Mouse (Mus musculus): Measurements from ENCODE around the gene Serpina3a.
A peak's percentile ranks its signal among the peaks of the same experiment; 100 is the strongest.

The Serpina3a gene

DNA sequence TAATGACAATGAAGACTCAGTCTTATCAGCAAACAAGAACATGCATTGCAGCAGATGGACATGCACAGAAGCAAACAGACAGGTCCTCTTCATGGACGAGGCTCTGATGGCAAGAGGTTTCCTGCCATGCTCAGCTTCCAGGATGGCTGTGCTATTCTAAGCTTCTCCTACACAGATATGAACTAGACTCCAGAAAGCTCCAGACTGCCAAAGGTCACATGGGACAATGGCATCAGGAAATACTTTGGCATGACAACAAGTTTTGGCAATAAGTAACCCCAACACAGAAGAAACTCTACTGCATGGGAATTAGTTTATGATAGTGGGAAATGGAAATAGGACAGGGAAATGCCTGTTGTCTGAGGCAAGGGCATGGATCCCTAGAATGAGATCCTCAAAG lies 30.8 kb downstream of the Serpina3a start:
- peak; percentile 20 for DNase-seq

DNA sequence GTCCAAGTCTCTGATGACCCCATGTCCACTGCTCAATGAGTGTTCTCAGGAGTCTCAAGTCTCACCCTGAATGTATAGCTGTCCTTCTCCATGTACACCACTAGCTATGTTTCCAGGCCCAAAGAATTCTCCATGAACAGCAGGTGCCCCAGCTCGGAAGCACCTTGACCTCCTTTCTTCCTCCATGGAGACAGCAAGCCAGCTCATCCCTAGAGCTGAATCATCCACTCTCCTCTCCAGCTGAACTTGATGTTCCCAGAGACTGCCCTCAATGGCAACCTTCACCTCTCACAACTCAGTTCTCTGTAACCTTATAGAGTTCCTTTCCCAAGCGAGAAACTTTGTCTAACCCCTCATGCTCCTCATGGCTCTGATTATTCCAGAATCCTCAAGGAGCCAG lies 33.0 kb downstream of the Serpina3a start:
- no peak for DNase-seq

DNA sequence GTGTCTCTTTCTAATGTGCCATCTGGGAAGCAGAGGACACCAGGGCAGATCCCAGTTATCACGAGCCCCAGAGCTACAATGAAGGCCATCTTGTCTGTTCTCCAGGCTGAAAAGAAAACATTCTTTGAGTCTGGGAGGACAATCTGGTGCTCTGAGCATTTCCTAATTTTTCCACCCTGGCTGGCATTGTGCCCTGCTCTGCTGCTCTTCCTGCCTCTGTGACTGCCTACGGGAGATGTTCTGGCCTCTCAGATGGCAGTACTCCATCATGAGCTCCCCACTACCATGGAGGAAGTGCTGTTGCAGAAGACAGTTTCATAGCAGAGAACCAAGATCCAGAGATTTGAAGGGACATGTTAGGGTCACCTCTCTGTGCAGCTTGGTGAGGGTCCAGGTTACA lies 39.5 kb downstream of the Serpina3a start:
- DNase-seq = no peak

DNA sequence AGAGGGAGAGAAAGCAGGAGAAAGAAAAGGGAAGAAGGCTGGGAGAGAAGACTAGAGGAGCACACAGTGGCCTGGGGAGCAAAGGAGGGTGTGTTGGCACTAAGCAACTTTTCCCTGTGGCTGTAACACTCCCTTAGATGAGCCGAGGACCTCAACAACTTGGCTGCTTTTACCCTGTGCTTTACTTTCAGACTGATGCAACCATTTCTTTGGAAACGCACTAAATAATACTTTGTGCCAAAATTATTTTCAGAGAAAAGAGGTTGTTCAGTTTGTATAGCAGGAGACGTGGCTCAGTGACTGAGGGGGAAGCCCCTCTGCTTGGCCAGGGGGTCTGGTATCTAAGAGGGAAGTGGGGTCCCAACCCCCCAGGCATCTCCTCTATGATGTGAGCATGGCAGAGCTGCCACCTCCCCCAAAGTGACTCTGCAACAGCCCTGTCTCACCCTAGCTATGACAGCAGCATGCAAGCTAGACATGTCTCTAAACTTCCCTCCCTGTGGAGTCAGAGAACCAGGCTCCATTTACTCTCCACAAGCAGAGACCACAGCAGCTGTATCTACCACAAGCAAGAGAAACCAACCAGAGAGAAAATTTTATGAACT lies 40.6 kb downstream of the Serpina3a start:
- DNase-seq = no peak

DNA sequence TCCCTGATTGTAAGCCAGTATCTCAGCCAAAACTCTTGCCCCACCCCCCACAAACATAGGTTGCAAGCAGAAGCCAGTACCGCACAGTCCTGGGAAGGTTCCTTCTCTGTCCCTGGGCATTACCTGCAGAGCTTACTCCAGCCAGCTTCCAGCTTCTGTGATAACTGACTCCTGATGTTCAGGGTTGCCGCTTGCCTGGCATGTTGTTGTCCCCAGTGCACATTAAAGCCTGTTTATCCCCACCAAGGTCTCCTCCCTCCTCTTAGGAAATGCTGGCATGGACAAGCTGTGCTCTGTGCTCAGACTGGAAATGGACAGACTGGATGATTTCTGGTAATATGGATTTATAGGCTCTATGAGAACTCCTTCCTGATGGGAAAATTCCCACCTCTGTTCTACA lies 41.1 kb downstream of the Serpina3a start, which contains the start of gene Serpina3c:
Gene Serpina3c (minus strand): TSS at position 215 of the 400 bp plus-strand sequence.
- no peak for DNase-seq
